Mouse (Mus musculus) small intestine, adult 2 months (tissue): ENCODE results near the gene Ccdc163. TPM values are rescaled to one million over a fixed set of nuclear protein-coding genes. Genes with fewer than 3 reads are reported as not detected.

Experiments
- H3K27ac ChIP-seq: fragments of 200-500 bp; 2 replicates; pipeline ENCODE4 v1.5.1; 2012; ENCODE audit warnings: low read depth, low read length, control low read depth, inconsistent platforms; ENCODE audit not compliant: insufficient read depth
- H3K27me3 ChIP-seq: fragments of 200-500 bp; 2 replicates; pipeline ENCODE4 v1.6.1; 2012; ENCODE audit warnings: mild to moderate bottlenecking, moderate library complexity, low read length, inconsistent platforms; ENCODE audit not compliant: control insufficient read depth, insufficient read depth
- H3K36me3 ChIP-seq: fragments of 200-500 bp; 2 replicates; pipeline ENCODE4 v1.6.1; 2012; ENCODE audit warnings: mild to moderate bottlenecking, low read length, control low read depth, inconsistent platforms; ENCODE audit not compliant: control insufficient read depth, insufficient read depth
- H3K4me1 ChIP-seq: fragments of 200-500 bp; 2 replicates; pipeline ENCODE4 v1.6.1; 2012; ENCODE audit warnings: low read length, inconsistent platforms, mixed read lengths; ENCODE audit not compliant: control insufficient read depth, insufficient read depth, insufficient read length
- H3K4me3 ChIP-seq: fragments of 200-500 bp; 2 replicates; pipeline ENCODE4 v1.5.1; 2012; ENCODE audit warnings: low read depth, mild to moderate bottlenecking, control low read depth, inconsistent platforms, low read length, moderate library complexity
- CTCF ChIP-seq: fragments of 200-500 bp; IDR thresholded peaks from 2 replicates; pipeline ENCODE4 v1.5.1; 2012; ENCODE audit warnings: low read depth, mild to moderate bottlenecking, control low read depth, inconsistent platforms, low read length, moderate library complexity, mixed read lengths; ENCODE audit not compliant: insufficient replicate concordance, insufficient read length; ENCODE audit errors: extremely low read depth
- POLR2A ChIP-seq: fragments of 200-500 bp; IDR thresholded peaks from 2 replicates; pipeline ENCODE4 v1.6.1; 2012; ENCODE audit warnings: low read depth, mild to moderate bottlenecking, control low read depth, inconsistent platforms, low read length, moderate library complexity
- WGBS: fragments of 180-500 bp; shearing (Covaris S2); methylation state at CpG from one replicate; pipeline ENCODE4 v1.1.7; 2018; 5-methylcytosine and 5-hydroxymethylcytosine counted together
- polyA plus RNA-seq: library from polyadenylated mRNA; depleted of rRNA; stranded (reverse); fragments of >200 nt; gene quantifications from 2 replicates; pipeline ENCODE4 v1.2.3, GENCODE M21; 2012; rRNA removed

Gene Ccdc163
- polyA plus RNA-seq, 1 experiment: 8.9 TPM

DNA sequence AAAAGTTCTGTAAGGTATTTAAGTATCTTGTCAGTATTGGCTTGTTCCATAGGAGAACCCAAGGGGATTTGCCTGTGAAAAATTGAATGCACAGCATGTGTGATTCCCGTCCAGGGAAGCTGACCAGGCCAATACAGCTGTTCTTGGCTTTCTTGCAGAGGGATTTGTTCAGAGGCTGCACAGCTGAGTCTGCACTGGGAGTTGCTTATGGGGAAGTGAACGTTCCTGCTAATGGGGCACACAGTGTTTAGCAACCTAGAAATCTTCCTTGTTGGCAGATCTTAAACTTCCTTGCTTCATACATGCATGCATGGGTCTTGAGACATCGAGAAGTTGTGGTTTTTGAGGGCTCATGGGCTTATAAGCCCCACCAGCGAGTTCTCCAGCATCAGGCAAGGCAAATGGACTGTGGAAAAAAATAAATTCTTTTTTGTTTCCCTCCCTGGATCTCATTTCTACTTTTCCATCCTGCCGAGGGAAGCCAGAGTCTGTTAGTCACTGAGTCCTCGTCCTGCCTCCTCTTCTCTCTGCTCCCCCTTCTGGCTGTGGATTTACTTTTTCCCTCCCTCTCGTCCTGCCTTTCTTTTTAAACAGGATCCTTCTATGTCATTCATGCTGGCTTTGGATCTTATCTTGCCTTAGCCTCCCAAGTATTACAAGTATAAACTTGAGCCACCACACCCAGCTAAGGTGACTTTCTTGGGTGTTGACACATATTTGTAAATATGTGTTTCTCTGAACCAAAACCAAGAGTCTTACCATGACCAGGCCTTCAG is 79.9 kb downstream of the Ccdc163 start:
- peaks cover 8% of the 10 kb centered on the region for H3K36me3 ChIP-seq
- H3K27me3 ChIP-seq: no peaks in the 10 kb centered on the region
- no peak overlapping the region for H3K4me3 ChIP-seq
- H3K27ac ChIP-seq: no peak overlapping the region
- TF ChIP-seq POLR2A (no peak), CTCF (no peak)
- H3K4me1 ChIP-seq: no peaks in the 10 kb centered on the region
- WGBS: 50% methylated on average over 7 of the region's 7 CpGs

DNA sequence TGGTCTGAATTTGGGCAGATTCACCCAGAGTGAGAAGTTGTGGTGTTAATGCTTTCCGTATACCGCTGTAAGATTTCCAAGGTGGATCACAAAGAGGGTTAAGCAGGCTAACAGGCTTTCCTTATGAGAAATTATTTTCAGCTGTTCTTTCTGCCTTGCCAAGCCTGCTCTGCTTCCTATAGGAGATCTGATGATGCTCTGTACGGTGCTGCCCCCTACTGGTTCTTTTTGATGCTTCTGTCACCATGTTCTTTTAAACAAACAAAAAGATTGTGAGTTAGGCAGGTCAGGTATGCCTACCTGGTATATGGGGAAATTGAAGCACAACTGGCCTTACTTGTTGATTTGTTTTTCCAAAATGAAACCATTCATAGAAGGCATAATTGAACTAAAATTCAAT is 80.6 kb downstream of the Ccdc163 start:
- no peaks in the 10 kb centered on the region for H3K27me3 ChIP-seq
- H3K27ac ChIP-seq: no peak overlapping the region
- H3K4me1 ChIP-seq: no peaks in the 10 kb centered on the region
- H3K36me3 ChIP-seq: peaks cover 14% of the 10 kb centered on the region
- WGBS: 18% methylated on average over 3 of the region's 3 CpGs
- no peak for TF ChIP-seq CTCF
- TF ChIP-seq POLR2A: no peak
- no peak overlapping the region for H3K4me3 ChIP-seq

DNA sequence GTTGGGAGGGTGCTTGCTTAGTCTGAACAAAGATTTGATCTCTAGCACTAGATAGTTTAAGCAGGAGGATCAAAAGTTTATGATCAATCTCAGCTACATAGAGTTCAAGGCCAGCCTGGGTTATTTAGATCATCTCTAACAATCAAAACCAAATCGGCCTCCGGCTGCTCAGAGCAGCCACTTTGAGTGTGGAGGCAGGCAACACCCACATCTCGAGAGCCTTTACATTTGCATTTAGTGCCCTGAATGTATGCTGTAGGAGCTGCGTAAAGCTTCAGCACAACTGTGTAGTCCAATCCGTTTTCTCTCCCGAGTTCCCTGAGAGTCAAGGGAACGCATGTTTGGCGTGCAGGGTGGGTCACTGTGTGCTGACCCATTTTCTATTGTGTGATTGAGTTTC is 84.1 kb downstream of the Ccdc163 start:
- Histone ChIP-seq H3K27me3 (no peaks in the 10 kb centered on the region), H3K27ac (no peak overlapping the region), H3K36me3 (peaks cover 16% of the 10 kb centered on the region), H3K4me3 (no peak overlapping the region), H3K4me1 (peaks cover 8% of the 10 kb centered on the region; the same call in 1 of the 2 replicates)
- TF ChIP-seq CTCF (no peak), POLR2A (no peak)
- 90% methylated on average over 8 of the region's 8 CpGs for whole genome bisulfite sequencing

DNA sequence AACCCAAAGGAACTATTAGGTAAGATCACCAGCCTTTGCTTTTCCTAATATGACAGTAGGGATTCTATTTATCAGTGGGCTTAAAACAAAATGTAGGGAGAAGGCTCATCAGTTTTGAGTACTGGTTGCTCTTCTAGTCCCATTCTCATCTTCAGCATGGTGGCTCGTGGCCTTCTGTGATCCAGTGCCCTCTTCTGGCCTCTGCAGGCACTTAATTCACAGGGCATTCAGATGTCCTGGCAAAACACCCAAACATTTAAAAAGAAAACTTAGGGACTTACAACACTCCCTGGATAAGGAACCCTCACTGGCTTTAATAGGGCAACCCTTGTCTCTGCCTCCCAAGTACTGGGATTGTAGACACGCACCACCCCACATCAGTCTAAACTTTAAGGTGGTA is 86.0 kb downstream of the Ccdc163 start:
- 76% methylated on average over 2 of the region's 2 CpGs for WGBS
- H3K36me3 ChIP-seq: peaks cover 16% of the 10 kb centered on the region
- no peaks in the 10 kb centered on the region for H3K27me3 ChIP-seq
- H3K4me1 ChIP-seq: peaks cover 8% of the 10 kb centered on the region; the same call in 1 of the 2 replicates
- H3K4me3 ChIP-seq: no peak overlapping the region
- TF ChIP-seq POLR2A (no peak), CTCF (no peak)
- H3K27ac ChIP-seq: no peak overlapping the region

DNA sequence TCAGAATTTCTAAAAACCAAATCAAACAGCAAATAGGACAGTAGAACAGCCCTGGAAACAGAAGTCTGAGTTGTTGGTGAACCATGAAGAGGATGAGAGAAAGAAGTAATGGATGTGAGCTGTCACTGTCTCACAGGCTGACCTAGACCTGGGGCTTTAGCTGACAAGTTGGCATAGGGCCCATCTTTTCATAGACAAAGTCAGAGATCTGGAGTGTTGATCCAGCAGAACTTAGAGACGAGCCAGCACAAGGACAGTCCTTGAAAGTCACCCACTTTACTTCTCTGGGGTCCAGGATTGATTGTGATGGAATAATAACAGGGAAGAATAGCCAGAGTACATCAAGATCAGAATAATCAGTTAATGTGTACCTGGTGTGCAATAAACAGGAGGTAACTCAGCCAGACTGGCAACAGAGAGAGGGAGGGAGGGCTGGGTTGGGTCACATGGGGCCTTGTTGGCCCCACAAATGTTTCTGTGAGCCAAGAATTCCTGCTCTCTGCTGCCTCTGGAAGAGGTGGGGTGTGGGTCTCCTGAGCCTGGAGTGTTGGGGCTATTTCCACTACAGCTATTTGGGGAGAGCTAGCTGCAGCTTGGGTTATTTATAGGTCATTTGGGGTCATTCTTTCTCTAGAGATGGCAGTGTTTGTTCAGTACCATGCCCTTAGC is 88.3 kb downstream of the Ccdc163 start:
- no peaks in the 10 kb centered on the region for H3K27me3 ChIP-seq
- H3K27ac ChIP-seq: peak overlapping the region; percentile 68
- H3K4me3 ChIP-seq: no peak overlapping the region
- TF ChIP-seq POLR2A (no peak), CTCF (no peak)
- peaks cover 8% of the 10 kb centered on the region; the same call in 1 of the 2 replicates for H3K4me1 ChIP-seq
- H3K36me3 ChIP-seq: peaks cover 20% of the 10 kb centered on the region
- WGBS: 18% methylated on average over 1 of the region's 1 CpGs

DNA sequence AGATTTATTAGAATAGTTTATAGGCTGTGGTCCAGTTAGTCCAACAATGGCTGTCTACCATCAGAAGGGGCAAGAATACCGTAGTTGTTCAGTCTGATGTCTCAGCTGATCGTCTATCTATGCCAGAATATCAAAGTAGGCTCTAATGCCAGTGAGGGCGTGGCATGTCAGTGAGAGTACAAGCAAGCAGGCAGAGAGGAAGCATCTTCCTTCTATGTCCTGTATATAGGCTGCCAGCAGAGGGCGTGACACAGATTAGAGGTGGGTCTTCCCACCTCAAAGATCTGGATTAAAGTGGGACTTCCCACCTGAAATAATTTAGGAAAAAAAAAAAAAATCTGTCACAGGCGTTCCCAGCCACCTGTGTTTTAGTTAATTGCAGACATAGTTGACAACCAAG is 91.6 kb downstream of the Ccdc163 start:
- Histone ChIP-seq H3K4me1 (peaks cover 8% of the 10 kb centered on the region; the same call in 1 of the 2 replicates), H3K27ac (no peak overlapping the region), H3K36me3 (peaks cover 40% of the 10 kb centered on the region), H3K4me3 (no peak overlapping the region), H3K27me3 (no peaks in the 10 kb centered on the region)
- TF ChIP-seq CTCF (no peak), POLR2A (no peak)
- 28% methylated on average over 5 of the region's 5 CpGs for WGBS

Other genes with a start within 250 kb of the Ccdc163 start
- gene Mast2, start 244.3 kb upstream of the Ccdc163 start, polyA plus RNA-seq: 107 and 224 TPM in 2 replicates
- gene Ipp, start 201.0 kb upstream of the Ccdc163 start, polyA plus RNA-seq: 0.29 and 1.1 TPM in 2 replicates
- 0.94 and 2.6 TPM in 2 replicates for gene Tmem69, start 152.6 kb upstream of the Ccdc163 start, polyA plus RNA-seq
- gene Gpbp1l1, start 150.9 kb upstream of the Ccdc163 start, polyA plus RNA-seq: 23.1 and 31.2 TPM in 2 replicates
- 4.1 and 4.3 TPM in 2 replicates for gene Ccdc17, start 111.9 kb upstream of the Ccdc163 start, polyA plus RNA-seq
- 0.62 and 0.96 TPM in 2 replicates for gene Nasp, start 80.6 kb upstream of the Ccdc163 start, polyA plus RNA-seq
- 304 and 652 TPM in 2 replicates for gene Akr1a1, start 56.8 kb upstream of the Ccdc163 start, polyA plus RNA-seq
- 40.5 and 74.0 TPM in 2 replicates for gene Prdx1, start 23.0 kb upstream of the Ccdc163 start, polyA plus RNA-seq
- gene Mmachc, start 103 bp upstream of the Ccdc163 start, polyA plus RNA-seq: 2.0 and 2.1 TPM in 2 replicates
- gene Tesk2, start 12.4 kb downstream of the Ccdc163 start, polyA plus RNA-seq: 5.5 and 25.6 TPM in 2 replicates
- 8.5 and 11.6 TPM in 2 replicates for gene Toe1, start 99.1 kb downstream of the Ccdc163 start, polyA plus RNA-seq
- gene Mutyh, start 99.2 kb downstream of the Ccdc163 start, polyA plus RNA-seq: 2.2 and 3.4 TPM in 2 replicates
- 4.3 and 7.3 TPM in 2 replicates for gene Hpdl, start 113.2 kb downstream of the Ccdc163 start, polyA plus RNA-seq
- 8.1 and 14.7 TPM in 2 replicates for gene Zswim5, start 168.9 kb downstream of the Ccdc163 start, polyA plus RNA-seq